Mouse (Mus musculus) embryonic facial prominence, embryonic 11.5 days (tissue): ENCODE measurements around the gene Cars2. TPM values are rescaled to one million over a fixed set of nuclear protein-coding genes. Genes with fewer than 3 reads are reported as not detected.
A peak's percentile ranks its signal among the peaks of the same experiment; 100 is the strongest.
"Not testable (repeated sequence)": the region's sequence is repeated elsewhere in the genome, so short reads cannot be mapped to it uniquely, and the experiment has no call there.

Experiments
- ATAC-seq: fragments of 200-750 bp; cut with Nextera tagmentation; replicated peaks from 2 replicates; pipeline ENCODE4 v1.8.0; 2017; ENCODE audit warnings: low read depth; ENCODE audit not compliant: insufficient number of reproducible peaks, low FRiP score, low TSS enrichment
- DNase-seq: peaks from one replicate; pipeline ENCODE4 v3.0.0-alpha.2; 2015; ENCODE audit warnings: low spot score
- H3K27ac ChIP-seq: fragments of 300-500 bp; sonication (generic); replicated peaks from 2 replicates; pipeline ENCODE4 v1.5.1; 2014; ENCODE audit warnings: mild to moderate bottlenecking, low read depth, low read length, control low read depth
- H3K27me3 ChIP-seq: fragments of 300-500 bp; sonication (generic); 2 replicates; pipeline ENCODE4 v1.6.1; 2014; ENCODE audit warnings: mild to moderate bottlenecking, low read length, moderate library complexity, mixed read lengths; ENCODE audit not compliant: control insufficient read depth, insufficient read depth
- H3K36me3 ChIP-seq: fragments of 300-500 bp; sonication (generic); replicated peaks from 2 replicates; pipeline ENCODE4 v1.6.1; 2014; ENCODE audit warnings: low read depth, mild to moderate bottlenecking, low read length, moderate library complexity, mixed read lengths; ENCODE audit not compliant: control insufficient read depth, insufficient read depth
- H3K4me1 ChIP-seq: fragments of 300-500 bp; sonication (generic); 2 replicates; pipeline ENCODE4 v1.6.1; 2014; ENCODE audit warnings: low read length, mixed read lengths; ENCODE audit not compliant: control insufficient read depth, insufficient read depth
- H3K4me2 ChIP-seq: fragments of 300-500 bp; sonication (generic); 2 replicates; pipeline ENCODE4 v1.6.1; 2014; ENCODE audit warnings: low read depth, mild to moderate bottlenecking, control low read depth, low read length, moderate library complexity
- H3K4me3 ChIP-seq: fragments of 300-500 bp; sonication (generic); 2 replicates; pipeline ENCODE4 v1.5.1; 2014; ENCODE audit warnings: low read depth, low read length, control low read depth
- H3K9ac ChIP-seq: fragments of 300-500 bp; sonication (generic); replicated peaks from 2 replicates; pipeline ENCODE4 v1.6.1; 2014; ENCODE audit warnings: mild to moderate bottlenecking, control low read depth, low read length
- H3K9me3 ChIP-seq: fragments of 300-500 bp; sonication (generic); replicated peaks from 2 replicates; pipeline ENCODE4 v1.6.1; 2016; ENCODE audit warnings: mild to moderate bottlenecking, low read length, inconsistent platforms, mixed read lengths; ENCODE audit not compliant: control insufficient read depth
- WGBS: fragments of 180-500 bp; shearing (Covaris S2); extraction: QIAGEN DNeasy Blood & Tissue Kit; methylation state at CpG from one replicate; pipeline ENCODE4 v1.1.7; 2014; 5-methylcytosine and 5-hydroxymethylcytosine counted together
- polyA plus RNA-seq: library from polyadenylated mRNA; unstranded; fragments of >200 nt; fragmentation: Nextera tagmentation; extraction: Ambion mirVana; gene quantifications from 2 replicates; pipeline ENCODE4 v1.2.1, GENCODE M21; 2014

The Cars2 gene
- polyA plus RNA-seq, 1 experiment from 2014 or later, result 15.7 TPM

DNA sequence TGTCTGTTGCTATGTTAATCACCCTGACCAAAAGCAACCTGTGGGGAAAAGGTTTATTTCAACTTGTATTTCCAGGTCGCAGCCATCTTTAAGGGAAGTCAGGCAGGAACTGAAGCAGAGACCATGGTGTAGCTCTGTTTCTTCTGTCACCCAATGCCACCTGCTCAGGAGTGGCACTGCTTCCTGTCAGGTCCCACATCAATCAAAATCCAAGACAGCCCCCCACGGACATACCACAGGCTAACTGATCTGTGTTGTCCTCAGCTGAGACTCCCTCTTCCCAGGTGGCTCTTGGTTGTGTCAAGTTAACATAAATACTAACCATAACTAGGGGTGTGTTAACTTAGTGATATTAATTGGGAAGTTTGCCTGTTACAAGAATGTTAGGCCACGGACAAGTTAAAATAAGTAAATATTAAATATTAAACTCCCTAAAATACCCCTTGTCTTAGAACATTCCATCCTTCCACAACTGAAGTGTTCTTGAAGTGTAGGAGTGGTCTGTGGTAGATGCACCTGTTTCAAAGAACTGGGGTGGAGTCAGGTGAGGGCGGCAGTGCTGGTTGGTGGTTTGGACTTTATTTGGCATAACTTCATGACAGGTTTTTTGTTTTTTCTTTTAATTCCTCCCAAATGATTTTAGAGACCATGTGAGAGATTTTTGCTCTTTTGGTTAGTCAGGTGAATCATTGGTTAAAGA, 51.6 kb downstream of the Cars2 start:
- ATAC-seq, result no peak
- Histone ChIP-seq H3K4me2 (no peak overlapping the region), H3K27me3 (no peaks in the 10 kb centered on the region), H3K9ac (no peak overlapping the region), H3K4me1 (no peaks in the 10 kb centered on the region), H3K4me3 (no peak overlapping the region), H3K9me3 (no peaks in the 10 kb centered on the region), H3K27ac (no peak overlapping the region), H3K36me3 (no peaks in the 10 kb centered on the region; the same call in 1 of the 2 replicates)
- 85% methylated on average over 4 of the region's 4 CpGs for WGBS
- no peak for DNase-seq

GRCm38 (mm10) chr8:11498281-11498680, 52.3 kb downstream of the Cars2 start:
- Histone ChIP-seq H3K27ac (no peak overlapping the region), H3K4me3 (peak overlapping the region; percentile 87), H3K4me2 (peak overlapping the region; percentile 57), H3K9me3 (no peaks in the 10 kb centered on the region), H3K36me3 (no peaks in the 10 kb centered on the region; the same call in 1 of the 2 replicates), H3K9ac (no peak overlapping the region), H3K27me3 (no peaks in the 10 kb centered on the region), H3K4me1 (no peaks in the 10 kb centered on the region)
- WGBS, result 77% methylated on average over 12 of the region's 12 CpGs
- DNase-seq (no peak), ATAC-seq (no peak)

- H3K27ac ChIP-seq, result peak within 1 kb of the TSS; percentile 63
- H3K27me3 ChIP-seq, result no peaks in the 10 kb centered on the region
- H3K4me2 ChIP-seq, result peak within 1 kb of the TSS; percentile 71
Measured at GRCm38 (mm10) chr8:11497017-11497990, 53.3 kb downstream of the Cars2 start, which contains the start of gene Naxd. Naxd (plus strand) TSS chr8:11497506.

DNA sequence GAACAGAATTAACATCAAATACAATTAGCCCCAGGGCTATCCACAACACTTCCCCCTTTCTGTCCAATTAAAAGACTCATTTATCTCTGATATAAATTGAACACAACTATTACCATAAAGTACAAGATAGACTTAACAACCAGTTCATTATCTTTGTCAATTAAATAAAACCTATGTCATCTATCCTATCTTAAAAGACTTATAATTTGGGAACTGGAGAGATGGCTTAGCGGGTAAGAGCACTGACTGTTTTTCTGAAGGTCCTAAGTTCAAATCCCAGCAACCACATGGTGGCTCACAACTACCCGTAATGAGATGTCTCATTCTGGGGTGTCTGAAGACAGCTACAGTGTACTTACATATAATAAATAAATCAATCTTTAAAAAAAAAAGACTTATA, 58.2 kb downstream of the Cars2 start:
- H3K27ac ChIP-seq, ATAC-seq, H3K36me3 ChIP-seq, H3K4me3 ChIP-seq, H3K27me3 ChIP-seq, DNase-seq, H3K9me3 ChIP-seq, H3K4me1 ChIP-seq, H3K9ac ChIP-seq, H3K4me2 ChIP-seq: not testable (repeated sequence)
- 78% methylated on average over 2 of the region's 2 CpGs for WGBS

More at GRCm38 (mm10) chr8:11497017-11497990, 53.3 kb downstream of the Cars2 start, which contains the start of gene Naxd:
- Histone ChIP-seq H3K9ac (peak within 1 kb of the TSS; percentile 80), H3K4me3 (peak within 1 kb of the TSS; percentile 87), H3K4me1 (no peaks in the 10 kb centered on the region), H3K36me3 (no peaks in the 10 kb centered on the region), H3K9me3 (no peaks in the 10 kb centered on the region)
- DNase-seq (peak; percentile 94), ATAC-seq (peak; percentile 97)
- WGBS, result 4% methylated on average over 73 of the region's 73 CpGs

DNA sequence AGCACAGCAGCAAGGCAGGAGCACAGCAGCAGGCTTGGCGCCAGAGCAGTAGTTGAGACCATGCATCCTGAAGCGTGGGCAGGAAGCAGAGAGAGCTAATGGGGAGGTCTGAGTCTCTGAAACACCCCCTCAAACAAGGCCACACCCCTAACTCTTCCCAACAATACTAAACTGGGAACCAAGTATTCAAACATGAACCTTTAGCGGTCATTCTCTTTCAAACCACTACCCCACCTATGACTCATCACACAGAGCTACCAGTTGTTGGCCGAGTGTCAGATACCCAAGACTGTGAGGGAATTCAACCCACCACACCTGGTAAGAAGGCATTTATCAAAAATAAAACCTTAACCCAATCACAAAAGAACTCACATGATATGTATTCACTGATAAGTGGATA, 63.4 kb downstream of the Cars2 start:
- H3K27ac ChIP-seq, result no peak overlapping the region
- DNase-seq, result no peak
- H3K4me1 ChIP-seq, result no peaks in the 10 kb centered on the region
- no peak overlapping the region for H3K4me2 ChIP-seq
- ATAC-seq, result no peak
- no peaks in the 10 kb centered on the region for H3K36me3 ChIP-seq
- H3K9me3 ChIP-seq, result no peaks in the 10 kb centered on the region
- 76% methylated on average over 4 of the region's 4 CpGs for WGBS
- no peak overlapping the region for H3K4me3 ChIP-seq
- H3K27me3 ChIP-seq, result peaks cover 2% of the 10 kb centered on the region; the same call in 1 of the 2 replicates
- no peak overlapping the region for H3K9ac ChIP-seq

DNA sequence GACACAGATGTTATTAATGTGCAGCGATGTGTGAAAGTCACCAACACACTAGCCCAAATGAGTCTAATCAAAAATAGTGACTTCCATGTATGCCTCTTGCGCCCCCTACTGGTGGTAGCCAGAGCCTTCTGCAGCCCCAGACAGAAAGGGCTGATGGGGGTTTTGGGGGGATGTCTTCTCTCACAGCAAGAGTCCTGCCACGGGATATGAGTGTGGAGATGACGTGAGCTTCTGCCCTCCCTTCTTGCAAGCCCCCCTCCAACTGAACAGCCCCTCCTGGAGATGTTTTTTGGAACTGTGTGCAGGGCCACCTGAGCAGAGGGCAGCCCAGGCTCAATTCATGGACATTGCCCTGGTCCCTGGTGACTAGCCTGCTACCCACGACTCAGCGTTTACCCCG, 64.4 kb downstream of the Cars2 start:
- 27% methylated on average over 7 of the region's 7 CpGs for WGBS
- Histone ChIP-seq H3K9ac (no peak overlapping the region), H3K27me3 (peaks cover 9% of the 10 kb centered on the region), H3K4me3 (no peak overlapping the region), H3K4me2 (no peak overlapping the region), H3K9me3 (no peaks in the 10 kb centered on the region), H3K4me1 (no peaks in the 10 kb centered on the region), H3K36me3 (no peaks in the 10 kb centered on the region), H3K27ac (no peak overlapping the region)
- DNase-seq (peak; percentile 84), ATAC-seq (no peak)

DNA sequence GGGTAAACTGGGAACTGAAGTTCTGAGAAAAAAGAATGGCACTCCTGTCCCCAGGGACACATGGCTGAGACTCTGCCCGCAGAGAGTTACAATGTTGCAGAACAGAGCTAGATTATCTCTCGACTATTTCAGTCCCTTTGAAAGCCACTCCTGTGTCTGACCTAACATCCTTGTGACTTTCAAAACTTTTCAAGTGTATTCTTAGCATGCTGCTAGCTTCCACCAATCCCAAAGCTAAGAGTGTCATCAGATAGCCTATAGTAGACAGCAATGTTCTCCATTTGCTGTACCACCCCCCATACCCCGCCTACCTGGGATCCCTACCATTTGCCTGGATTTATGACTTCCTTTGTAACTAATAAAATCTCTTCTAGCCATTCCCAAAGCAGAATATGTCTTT, 68.0 kb downstream of the Cars2 start:
- no peaks in the 10 kb centered on the region for H3K36me3 ChIP-seq
- WGBS, result 65% methylated on average over 3 of the region's 3 CpGs
- peaks cover 31% of the 10 kb centered on the region for H3K27me3 ChIP-seq
- H3K4me2 ChIP-seq, result no peak overlapping the region
- no peak overlapping the region for H3K27ac ChIP-seq
- peaks cover 5% of the 10 kb centered on the region; the same call in 1 of the 2 replicates for H3K4me1 ChIP-seq
- DNase-seq, result no peak
- H3K9me3 ChIP-seq, result no peaks in the 10 kb centered on the region
- H3K4me3 ChIP-seq, result no peak overlapping the region
- H3K9ac ChIP-seq, result no peak overlapping the region
- no peak for ATAC-seq
